Mouse (Mus musculus) heart, postnatal 14 days (tissue): ENCODE results near the gene Spag4. TPM values are rescaled to one million over a fixed set of nuclear protein-coding genes. Genes with fewer than 3 reads are reported as not detected.
"Not testable (repeated sequence)": the region's sequence is repeated elsewhere in the genome, so short reads cannot be mapped to it uniquely, and the experiment has no call there.

ENCODE experiments used
- DNase-seq, 2 experiments: peaks; one replicate each; pipeline ENCODE4 v3.0.0; 2021 to 2022
- intact Hi-C: fragments of 180-260 bp; cut with DNase I; formaldehyde crosslinking; loops from one replicate; pipeline ENCODE4 v1.15.1; 2025
- total RNA-seq, 2 experiments: library from RNA; stranded (reverse); gene quantifications; 2 replicates each; pipeline ENCODE4 v1.2.3; 2021

The Spag4 gene
- total RNA-seq, 2 experiments from 2014 or later: 0.29 to 1.2 TPM

- DNase-seq: no peak
- intact Hi-C loops: no loop called here
Observed at GRCm38 (mm10) chr2:156089799-156090198, 24.8 kb downstream of the Spag4 start.

- intact Hi-C loops: no loop called here
- no peak for DNase-seq
Observed at GRCm38 (mm10) chr2:156091926-156092325, 27.0 kb downstream of the Spag4 start.

- no peak for DNase-seq
- intact Hi-C loops: no loop called here
Observed at GRCm38 (mm10) chr2:156110627-156111357, 45.8 kb downstream of the Spag4 start.

- peak; percentile 94 to 96 for DNase-seq
- intact Hi-C loops: no loop called here
Observed at GRCm38 (mm10) chr2:156111358-156112079, 46.5 kb downstream of the Spag4 start, which contains the start of the genes Cpne1 and Rbm12. Gene Cpne1 (minus strand): TSS chr2:156111965. Gene Rbm12 (minus strand): TSS chr2:156111978.

GRCm38 (mm10) chr2:156112080-156112423 is 47.1 kb downstream of the Spag4 start:
- intact Hi-C loops, DNase-seq: not testable (repeated sequence)

- intact Hi-C loops: no loop called here
- no peak for DNase-seq
Observed at GRCm38 (mm10) chr2:156119566-156119965, 54.6 kb downstream of the Spag4 start.

Other genes with a start within 250 kb of the Spag4 start
- 10 to 100 TPM; 19.1 to 19.3 TPM for gene BC029722, start 245.7 kb upstream of the Spag4 start, total RNA-seq
- 10 to 100 TPM; 54.3 to 69.8 TPM for gene Eif6, start 238.2 kb upstream of the Spag4 start, total RNA-seq
- gene Fam83c, start 230.3 kb upstream of the Spag4 start, total RNA-seq: not detected
- 100 to 1,000 TPM; 186 to 221 TPM for gene Uqcc1, start 134.9 kb upstream of the Spag4 start, total RNA-seq
- gene Gm15557, start 124.4 kb upstream of the Spag4 start, total RNA-seq: not detected
- not detected for gene Gdf5, start 119.8 kb upstream of the Spag4 start, total RNA-seq
- gene Cep250, start 108.7 kb upstream of the Spag4 start, total RNA-seq: 1 to 10 TPM; 6.7 to 9.1 TPM
- gene 6430550D23Rik, start 57.2 kb upstream of the Spag4 start, total RNA-seq: under 1 TPM; 0.26 to 0.66 TPM
- 10 to 100 TPM; 65.2 to 71.2 TPM for gene Ergic3, start 57.1 kb upstream of the Spag4 start, total RNA-seq
- gene Fer1l4, start 12.2 kb upstream of the Spag4 start, total RNA-seq: not detected
- gene Cpne1, start 46.8 kb downstream of the Spag4 start, total RNA-seq: 10 to 100 TPM; 20.7 to 23.5 TPM
- 10 to 100 TPM; 19.7 to 20.3 TPM for gene Rbm12, start 46.8 kb downstream of the Spag4 start, total RNA-seq
- 10 to 100 TPM; 14.9 to 15.6 TPM for gene Gm28036, start 61.9 kb downstream of the Spag4 start, total RNA-seq
- gene Romo1, start 78.9 kb downstream of the Spag4 start, total RNA-seq: 100 to 1,000 TPM; 297 to 305 TPM
- 10 to 100 TPM; 65.0 to 70.5 TPM for gene Nfs1, start 79.0 kb downstream of the Spag4 start, total RNA-seq
- gene Rbm39, start 115.1 kb downstream of the Spag4 start, total RNA-seq: 100 to 1,000 TPM; 201 to 205 TPM
- 10 to 100 TPM; 19.5 to 20.3 TPM for gene Phf20, start 131.3 kb downstream of the Spag4 start, total RNA-seq
- 1 to 10 TPM in 1 of 2 experiments, under 1 TPM in 1; 0.91 to 1.5 TPM for gene Cnbd2, start 247.1 kb downstream of the Spag4 start, total RNA-seq
- gene Scand1, start 247.5 kb downstream of the Spag4 start, total RNA-seq: 10 to 100 TPM; 78.8 to 79.7 TPM